Mouse (Mus musculus): Measurements from ENCODE around the gene Gm20388.
"Not testable (repeated sequence)": the region's sequence is repeated elsewhere in the genome, so short reads cannot be mapped to it uniquely, and the experiment has no call there.

Gene Gm20388

DNA sequence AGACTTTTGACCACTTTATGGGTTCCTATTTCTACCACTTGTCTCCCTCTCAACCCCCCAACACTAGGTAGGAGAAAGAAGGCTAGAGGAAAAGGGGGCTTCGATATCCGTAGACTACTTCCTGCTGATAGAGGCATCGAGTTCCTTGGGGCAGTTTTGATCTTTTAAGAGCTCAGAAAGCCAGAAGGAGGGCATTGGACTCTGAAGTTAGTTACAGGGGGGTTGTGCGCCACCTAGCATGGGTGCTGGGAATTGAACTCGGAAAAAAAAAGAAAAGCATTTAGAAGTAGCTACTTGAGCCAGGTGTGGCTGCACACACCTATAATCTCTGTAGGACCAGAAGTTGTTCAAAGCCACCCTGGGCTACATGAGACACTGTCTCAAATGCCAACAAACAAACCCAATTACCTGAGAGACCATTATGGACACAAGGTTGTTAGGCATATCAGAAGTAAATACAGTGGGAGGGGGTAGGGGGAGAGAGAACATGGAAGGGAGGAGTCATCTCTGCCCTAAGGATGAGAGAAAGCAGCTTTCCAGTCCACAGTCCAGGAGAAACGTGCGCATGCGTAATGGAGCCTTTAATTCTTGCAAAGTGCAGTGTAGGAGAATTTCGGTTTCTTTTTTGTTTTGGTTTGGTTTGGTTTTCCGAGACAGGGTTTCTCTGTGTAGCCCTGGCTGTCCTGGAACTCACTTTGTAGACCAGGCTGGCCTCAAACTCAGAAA lies 4039.6 kb downstream of the Gm20388 start:
- DNase-seq (ENCODE audit: low spot score in 2 of 2): peak; percentile 68 to 80

- no peak for DNase-seq (ENCODE audit: low spot score in 2 of 2)
Measured at GRCm38 (mm10) chr8:123953686-123954085, 4043.0 kb downstream of the Gm20388 start.

DNA sequence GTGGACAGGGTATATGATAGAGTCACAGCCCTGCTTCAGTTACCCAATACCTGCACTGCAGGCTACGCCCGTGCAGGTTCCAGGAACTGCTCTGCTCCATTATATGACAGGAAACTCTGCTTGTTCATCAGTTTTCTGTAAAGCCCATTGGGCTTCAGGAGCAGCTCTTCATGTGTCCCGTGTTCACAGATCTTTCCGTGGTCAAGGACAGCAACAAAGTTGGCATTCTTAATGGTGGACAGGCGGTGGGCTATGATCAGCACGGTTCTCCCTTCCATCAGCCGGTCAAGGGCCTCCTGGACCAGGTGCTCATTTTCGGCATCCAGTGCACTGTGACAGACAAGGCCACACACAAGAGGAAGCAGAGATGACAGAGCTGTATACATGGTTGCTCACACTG lies 4043.6 kb downstream of the Gm20388 start:
- DNase-seq (ENCODE audit: low spot score in 2 of 2): no peak

GRCm38 (mm10) chr8:123958130-123958529 lies 4047.5 kb downstream of the Gm20388 start:
- DNase-seq (ENCODE audit: low spot score in 2 of 2): no peak

GRCm38 (mm10) chr8:123959473-123959872 lies 4048.8 kb downstream of the Gm20388 start:
- no peak for DNase-seq (ENCODE audit: low spot score in 2 of 2)

DNA sequence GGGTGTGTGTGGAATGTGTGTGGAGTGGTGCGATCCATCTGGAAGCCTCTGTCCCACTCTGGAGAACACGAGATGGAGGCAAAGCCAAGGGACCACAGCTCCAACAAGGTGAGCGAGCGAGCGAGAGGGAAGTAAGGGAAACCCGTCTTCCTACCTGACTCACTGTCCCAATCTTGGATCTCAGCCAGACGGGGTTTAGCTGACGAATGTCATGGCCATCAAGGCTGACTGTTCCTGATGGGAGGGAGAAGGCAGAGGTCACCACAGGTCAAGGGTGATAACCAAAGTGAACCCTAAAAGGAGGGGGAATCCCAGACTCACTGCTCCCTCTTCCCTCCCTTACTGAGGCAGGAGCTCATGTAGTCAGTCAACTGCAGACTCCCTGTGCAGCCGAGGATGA lies 4049.4 kb downstream of the Gm20388 start:
- no peak for DNase-seq (ENCODE audit: low spot score in 2 of 2)

- not testable (repeated sequence) for DNase-seq (ENCODE audit: low spot score in 2 of 2)
Measured at GRCm38 (mm10) chr8:123960556-123960955, 4049.9 kb downstream of the Gm20388 start.

GRCm38 (mm10) chr8:123961371-123961770 lies 4050.7 kb downstream of the Gm20388 start:
- DNase-seq (ENCODE audit: low spot score in 2 of 2): no peak

GRCm38 (mm10) chr8:123966896-123967295 lies 4056.3 kb downstream of the Gm20388 start:
- DNase-seq (ENCODE audit: low spot score in 2 of 2): no peak

- DNase-seq (ENCODE audit: low spot score in 2 of 2): no peak
Measured at GRCm38 (mm10) chr8:123973495-123973894, 4062.9 kb downstream of the Gm20388 start.

GRCm38 (mm10) chr8:123977499-123977898 lies 4066.9 kb downstream of the Gm20388 start:
- no peak for DNase-seq (ENCODE audit: low spot score in 2 of 2)

DNA sequence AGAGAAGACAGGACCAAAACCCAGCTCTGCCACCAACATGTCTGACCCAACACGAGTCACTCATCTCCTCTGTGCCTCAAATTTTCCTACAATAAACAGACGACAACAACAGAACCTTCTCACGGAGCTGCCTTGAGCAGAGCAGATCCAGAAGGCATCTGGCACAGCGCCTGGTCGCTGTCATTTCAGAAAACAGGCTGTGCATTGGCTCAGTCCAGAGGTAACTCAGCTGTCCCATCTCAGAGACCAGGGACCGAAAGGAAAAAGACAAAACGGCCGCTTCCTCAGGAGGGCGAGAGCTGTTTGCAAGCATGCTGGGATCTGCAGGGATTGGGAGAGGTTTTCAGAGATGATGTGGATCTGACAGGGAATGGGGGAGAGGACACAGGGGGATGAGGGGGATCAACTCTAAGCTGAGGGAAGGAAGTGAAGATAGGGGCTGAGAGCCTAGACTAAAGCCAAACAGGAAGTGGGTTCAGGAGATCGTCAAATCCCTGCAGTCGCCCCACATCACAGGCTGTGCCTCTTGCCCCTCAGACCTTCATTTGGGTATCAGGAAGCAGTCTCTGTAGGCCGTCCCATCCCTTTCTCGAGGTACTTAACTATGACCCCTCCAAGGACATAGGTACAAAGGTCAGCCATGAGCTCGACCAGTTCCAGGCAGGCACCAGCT lies 4067.7 kb downstream of the Gm20388 start:
- peak in 1 of 2 experiments; percentile 59 for DNase-seq (ENCODE audit: low spot score in 2 of 2)

DNA sequence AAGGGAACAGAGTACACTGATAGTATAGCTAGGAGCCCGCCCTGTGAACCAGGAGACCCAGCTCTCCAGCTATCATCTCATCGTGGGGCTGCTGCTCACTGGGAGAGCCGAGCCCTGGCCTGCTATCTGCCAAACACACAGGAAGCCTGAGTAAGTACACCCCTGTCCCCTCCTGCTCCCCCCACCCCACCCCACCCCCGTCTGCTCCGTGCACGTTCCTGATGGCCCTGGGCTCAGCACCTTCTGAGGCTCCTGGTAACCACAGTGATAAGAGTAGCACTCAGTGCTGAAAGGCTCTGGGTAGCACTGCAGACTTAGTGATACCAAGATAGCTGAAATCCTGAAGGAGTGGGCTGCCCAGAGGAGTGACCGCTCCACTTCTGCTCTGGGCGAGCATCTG lies 4068.3 kb downstream of the Gm20388 start:
- peak; percentile 66 to 74 for DNase-seq (ENCODE audit: low spot score in 2 of 2)

- DNase-seq (ENCODE audit: low spot score in 2 of 2): no peak
Measured at GRCm38 (mm10) chr8:123980239-123980638, 4069.6 kb downstream of the Gm20388 start.

DNA sequence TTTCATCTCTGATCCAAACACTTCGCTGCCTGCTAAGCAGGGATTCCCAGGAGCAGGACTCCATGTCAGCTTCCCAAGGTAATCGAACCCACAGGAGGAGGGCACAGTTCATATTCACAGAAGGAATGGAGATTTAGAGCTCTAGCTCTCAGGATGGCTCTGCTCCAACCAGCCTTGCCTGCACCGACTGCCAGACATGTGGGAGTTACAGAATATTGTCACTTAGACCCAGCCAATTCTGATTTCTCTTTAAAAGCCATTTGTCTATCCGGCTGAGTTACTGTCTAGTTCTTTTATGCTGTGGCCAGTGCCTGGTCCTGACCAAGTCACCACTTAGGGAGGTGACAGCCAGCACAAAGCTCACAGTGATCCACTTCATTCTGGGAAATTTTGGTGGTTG lies 4071.0 kb downstream of the Gm20388 start:
- no peak for DNase-seq (ENCODE audit: low spot score in 2 of 2)

DNA sequence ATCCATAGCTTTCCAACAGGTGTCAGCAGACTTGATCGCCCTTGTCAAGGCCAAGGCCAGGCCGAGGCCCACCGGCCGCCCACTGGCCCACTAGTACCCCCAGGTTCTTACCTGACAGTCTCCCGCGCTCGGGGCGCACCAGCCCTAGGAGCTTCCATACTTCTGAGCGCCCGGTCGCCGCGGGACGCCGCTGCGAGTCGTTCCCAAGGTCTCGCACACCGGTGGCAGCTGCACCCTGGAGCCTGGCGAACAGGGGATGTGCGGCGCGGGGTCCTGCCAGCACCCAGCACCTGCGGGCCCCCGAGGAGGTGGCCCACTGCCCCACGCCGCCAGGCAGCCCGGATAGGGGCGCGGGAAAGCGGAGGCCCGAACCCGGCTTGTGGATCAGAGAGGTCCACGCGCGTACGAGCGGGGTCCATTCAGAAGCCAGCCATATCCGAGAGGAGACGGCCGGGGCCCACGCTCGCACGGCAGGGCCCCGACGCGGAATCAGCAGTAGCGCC lies 4071.7 kb downstream of the Gm20388 start:
- DNase-seq (ENCODE audit: low spot score in 2 of 2): peak; percentile 53 to 79

DNA sequence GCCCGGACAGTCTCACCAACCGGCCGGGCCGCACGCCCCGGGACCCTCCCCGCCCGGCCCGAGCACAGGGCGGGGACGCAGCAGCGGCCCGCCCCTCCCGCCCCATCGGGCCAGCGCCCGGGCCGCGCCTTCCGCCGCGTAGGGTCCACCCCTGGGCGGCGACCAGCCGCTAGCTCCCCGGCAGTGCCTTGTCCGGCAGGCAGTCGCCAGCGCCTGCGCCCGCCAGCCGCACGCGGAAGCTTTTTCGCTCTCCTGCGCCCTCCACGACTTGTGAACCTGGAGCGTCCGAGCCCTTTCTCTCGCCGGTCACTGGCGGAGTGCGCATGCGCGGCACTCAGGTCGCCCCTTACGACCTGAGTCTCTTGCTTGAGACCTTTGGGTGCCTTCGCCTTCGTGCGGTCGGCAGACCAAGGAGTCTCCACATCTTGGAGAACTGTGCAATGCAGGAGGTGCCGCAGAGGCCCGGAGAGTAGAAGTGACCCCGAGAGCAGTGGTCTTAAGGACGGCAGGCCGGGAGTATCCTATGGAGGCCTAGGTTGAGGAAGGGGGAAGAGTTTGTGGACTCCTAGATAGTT lies 4072.3 kb downstream of the Gm20388 start, which contains the start of gene Abcb10:
Abcb10 (minus strand) TSS at position 297 of the 575 bp plus-strand sequence.
- DNase-seq (ENCODE audit: low spot score in 2 of 2): peak; percentile 88 to 94

- peak; percentile 78 to 79 for DNase-seq (ENCODE audit: low spot score in 2 of 2)
Measured at GRCm38 (mm10) chr8:123988605-123989038, 4078.0 kb downstream of the Gm20388 start.

GRCm38 (mm10) chr8:123989128-123989527 lies 4078.5 kb downstream of the Gm20388 start:
- peak; percentile 35 to 71 for DNase-seq (ENCODE audit: low spot score in 2 of 2)

- no peak for DNase-seq (ENCODE audit: low spot score in 2 of 2)
Measured at GRCm38 (mm10) chr8:123990277-123991049, 4079.8 kb downstream of the Gm20388 start.

GRCm38 (mm10) chr8:123992587-123992986 lies 4081.9 kb downstream of the Gm20388 start:
- DNase-seq (ENCODE audit: low spot score in 2 of 2): peak in 1 of 2 experiments; percentile 43

- no peak for DNase-seq (ENCODE audit: low spot score in 2 of 2)
Measured at GRCm38 (mm10) chr8:123993597-123993996, 4083.0 kb downstream of the Gm20388 start.
